Mouse (Mus musculus): ENCODE results near the gene Unc93b1. TPM values are rescaled to one million over a fixed set of nuclear protein-coding genes. Genes with fewer than 3 reads are reported as not detected.

Gene Unc93b1
- 10 to 100 TPM; 53.9 to 60.7 TPM for total RNA-seq (2021)
- long read RNA-seq, experiment 1, transcript Unc93b1-203 (11 exons, 2,266 nt) = major isoform, 66 of 93 reads
- long read RNA-seq, experiment 1, partial matches to known transcripts = 9 of 93 reads
- long read RNA-seq, experiment 1, other reads (novel, unspliced or antisense) = 16 of 93 reads
- long read RNA-seq, experiment 2, transcript Unc93b1-203 (11 exons, 2,266 nt) = major isoform, 85 of 124 reads
- long read RNA-seq, experiment 2, partial matches to known transcripts = 23 of 124 reads
- long read RNA-seq, experiment 2, other reads (novel, unspliced or antisense) = 14 of 124 reads

- peak; percentile 55 to 67 for DNase-seq (ENCODE audit: low spot score in 2 of 2)
Observed at GRCm38 (mm10) chr19:3935032-3935895, at the start of gene Unc93b1. TSS of gene Unc93b1 (plus strand) at chr19:3935186.

GRCm38 (mm10) chr19:3889096-3889495, 45.9 kb upstream of the Unc93b1 start:
- no peak for DNase-seq (ENCODE audit: low spot score in 2 of 2)

- no peak for DNase-seq (ENCODE audit: low spot score in 2 of 2)
Observed at GRCm38 (mm10) chr19:3890181-3890580, 44.8 kb upstream of the Unc93b1 start.

- no peak for DNase-seq (ENCODE audit: low spot score in 2 of 2)
Observed at GRCm38 (mm10) chr19:3893545-3894116, 41.4 kb upstream of the Unc93b1 start.

GRCm38 (mm10) chr19:3894294-3894693, 40.7 kb upstream of the Unc93b1 start:
- no peak for DNase-seq (ENCODE audit: low spot score in 2 of 2)

GRCm38 (mm10) chr19:3895171-3895631, 39.8 kb upstream of the Unc93b1 start:
- no peak for DNase-seq (ENCODE audit: low spot score in 2 of 2)

- DNase-seq (ENCODE audit: low spot score in 2 of 2) = no peak
Observed at GRCm38 (mm10) chr19:3896208-3896607, 38.8 kb upstream of the Unc93b1 start.

- DNase-seq (ENCODE audit: low spot score in 2 of 2) = no peak
Observed at GRCm38 (mm10) chr19:3897557-3897956, 37.4 kb upstream of the Unc93b1 start.

GRCm38 (mm10) chr19:3898952-3899351, 36.0 kb upstream of the Unc93b1 start:
- DNase-seq (ENCODE audit: low spot score in 2 of 2) = no peak

- no peak for DNase-seq (ENCODE audit: low spot score in 2 of 2)
Observed at GRCm38 (mm10) chr19:3899618-3900017, 35.4 kb upstream of the Unc93b1 start.

GRCm38 (mm10) chr19:3902966-3903365, 32.0 kb upstream of the Unc93b1 start:
- no peak for DNase-seq (ENCODE audit: low spot score in 2 of 2)

GRCm38 (mm10) chr19:3903648-3904362, 31.2 kb upstream of the Unc93b1 start:
- no peak for DNase-seq (ENCODE audit: low spot score in 2 of 2)

- no peak for DNase-seq (ENCODE audit: low spot score in 2 of 2)
Observed at GRCm38 (mm10) chr19:3904363-3904675, 30.7 kb upstream of the Unc93b1 start.

- DNase-seq (ENCODE audit: low spot score in 2 of 2) = peak in 1 of 2 experiments; percentile 44
Observed at GRCm38 (mm10) chr19:3905261-3905969, 29.6 kb upstream of the Unc93b1 start.

GRCm38 (mm10) chr19:3906326-3906725, 28.7 kb upstream of the Unc93b1 start:
- no peak for DNase-seq (ENCODE audit: low spot score in 2 of 2)

- DNase-seq (ENCODE audit: low spot score in 2 of 2) = peak; percentile 55 to 72
Observed at GRCm38 (mm10) chr19:3906795-3907786, 27.9 kb upstream of the Unc93b1 start, which contains the start of gene Tcirg1. TSS of gene Tcirg1 (minus strand) at chr19:3907133.

- no peak for DNase-seq (ENCODE audit: low spot score in 2 of 2)
Observed at GRCm38 (mm10) chr19:3907876-3908660, 26.9 kb upstream of the Unc93b1 start.

GRCm38 (mm10) chr19:3910206-3910605, 24.8 kb upstream of the Unc93b1 start:
- DNase-seq (ENCODE audit: low spot score in 2 of 2) = no peak

Measured in adrenal gland, postnatal 4 days (tissue).